In genomic region chr3:86552170-86552569, GRCm38 (mm10) we compare ENCODE assay signal across 15 mouse cellular contexts. TPM values are rescaled to one million over a fixed set of nuclear protein-coding genes. Genes with fewer than 3 reads are reported as not detected.
DNase-seq lines count a peak whose midpoint lies in the region; ATAC-seq and TF ChIP-seq lines count a peak whose summit lies in the region.
"Had no signal": no experiment of that assay in that cellular context is flagged by ENCODE, and none has a peak within 500 bp of the region (broad histone marks: within the 10 kb centered on the region; RNA-seq: fewer than 3 reads in every experiment).

No protein-coding gene starts in this region.

- ATAC-seq in midbrain, postnatal 0 days (ENCODE audit: low FRiP score): no peak
- ATAC-seq in hindbrain, embryonic 15.5 days (ENCODE audit: low FRiP score, low read depth): no peak
- no peak for ATAC-seq in midbrain, embryonic 11.5 days (ENCODE audit: low FRiP score)
- no peak for ATAC-seq in megakaryocyte, adult 5-6 weeks (ENCODE audit: poor library complexity, severe bottlenecking)
- ATAC-seq: lung, postnatal 0 days had no signal

- 21% methylated on average over 5 of the region's 5 CpGs for WGBS in midbrain, embryonic 10.5 days
- 52% methylated on average over 5 of the region's 5 CpGs for WGBS in midbrain, postnatal 0 days
- 55% methylated on average over 5 of the region's 5 CpGs for WGBS in hindbrain, embryonic 15.5 days
- WGBS in midbrain, embryonic 11.5 days: 9% methylated on average over 5 of the region's 5 CpGs

- DNase-seq in midbrain, embryonic 10.5 days (ENCODE audit: low spot score): peak; percentile 37
- no peak for DNase-seq in midbrain, postnatal 0 days (ENCODE audit: low spot score)
- DNase-seq in midbrain, embryonic 11.5 days (ENCODE audit: low spot score, missing footprints): no peak
- DNase-seq in thymus, postnatal 0 days (ENCODE audit: low spot score): no peak
- DNase-seq in thymus, postnatal 25 days: no peak
- DNase-seq: cerebellum, adult 8-10 months; heart, adult 18-20 months; heart, postnatal 36 days; thymus, postnatal 36 days had no signal

- no peaks in the 10 kb centered on the region for H3K9me3 ChIP-seq in midbrain, embryonic 10.5 days (replicated peaks)
- no peaks in the 10 kb centered on the region for H3K9me3 ChIP-seq in midbrain, postnatal 0 days (ENCODE audit: low read length)
- no peaks in the 10 kb centered on the region for H3K9me3 ChIP-seq in hindbrain, embryonic 15.5 days
- no peaks in the 10 kb centered on the region for H3K9me3 ChIP-seq in midbrain, embryonic 11.5 days (ENCODE audit: control insufficient read depth, low read length)

- TF ChIP-seq CTCF in midbrain, postnatal 0 days (IDR thresholded peaks at IDR 0.05): no peak

- peak overlapping the region; percentile 95 for H3K27ac ChIP-seq in midbrain, embryonic 10.5 days (replicated peaks)
- H3K27ac ChIP-seq in midbrain, postnatal 0 days (ENCODE audit: low read depth, low read length): no peak overlapping the region
- peak overlapping the region; percentile 88 for H3K27ac ChIP-seq in hindbrain, embryonic 15.5 days (replicated peaks)
- peak overlapping the region; percentile 68 for H3K27ac ChIP-seq in midbrain, embryonic 11.5 days (ENCODE audit: low read depth, low read length)
- H3K27ac ChIP-seq: kidney, postnatal 0 days had no signal

- H3K9ac ChIP-seq in midbrain, postnatal 0 days (replicated peaks; ENCODE audit: low read length, poor library complexity, severe bottlenecking): no peak overlapping the region
- 0 out of 2 replicates have a peak overlapping the region, but pooled peaks have one; percentile 10 for H3K9ac ChIP-seq in hindbrain, embryonic 15.5 days
- peak overlapping the region; percentile 55 for H3K9ac ChIP-seq in midbrain, embryonic 11.5 days (ENCODE audit: low read length)

- peaks cover 100% of the 10 kb centered on the region for H3K27me3 ChIP-seq in midbrain, embryonic 10.5 days (ENCODE audit: low read depth, poor library complexity, severe bottlenecking)
- H3K27me3 ChIP-seq in midbrain, postnatal 0 days (ENCODE audit: insufficient read depth, low read length): peaks cover 9% of the 10 kb centered on the region; the same call in 1 of the 2 replicates
- H3K27me3 ChIP-seq in hindbrain, embryonic 15.5 days: 0 out of 2 replicates have a peak, but pooled peaks cover 4% of the 10 kb centered on the region
- H3K27me3 ChIP-seq in midbrain, embryonic 11.5 days (ENCODE audit: control insufficient read depth, insufficient read depth, low read length): peaks cover 14% of the 10 kb centered on the region

- H3K4me1 ChIP-seq in midbrain, embryonic 10.5 days: peaks cover 83% of the 10 kb centered on the region
- H3K4me1 ChIP-seq in midbrain, postnatal 0 days (ENCODE audit: insufficient read depth, low read length): no peaks in the 10 kb centered on the region
- H3K4me1 ChIP-seq in hindbrain, embryonic 15.5 days (replicated peaks): peaks cover 13% of the 10 kb centered on the region
- H3K4me1 ChIP-seq in midbrain, embryonic 11.5 days (ENCODE audit: control insufficient read depth, insufficient read depth, low read length): peaks cover 9% of the 10 kb centered on the region; the same call in 1 of the 2 replicates

- H3K4me2 ChIP-seq in midbrain, postnatal 0 days (ENCODE audit: low read depth, low read length, poor library complexity, severe bottlenecking): no peak overlapping the region
- peak overlapping the region; percentile 36 for H3K4me2 ChIP-seq in hindbrain, embryonic 15.5 days
- H3K4me2 ChIP-seq in midbrain, embryonic 11.5 days: peak overlapping the region; percentile 67

- H3K4me3 ChIP-seq in midbrain, embryonic 10.5 days: peak overlapping the region; percentile 85
- no peak overlapping the region for H3K4me3 ChIP-seq in midbrain, postnatal 0 days (ENCODE audit: low read depth, low read length)
- no peak overlapping the region for H3K4me3 ChIP-seq in hindbrain, embryonic 15.5 days
- peak overlapping the region; percentile 12; the same call in 1 of the 2 replicates for H3K4me3 ChIP-seq in midbrain, embryonic 11.5 days (ENCODE audit: low read depth, low read length)

- no peaks in the 10 kb centered on the region for H3K36me3 ChIP-seq in midbrain, embryonic 10.5 days
- H3K36me3 ChIP-seq in midbrain, postnatal 0 days (ENCODE audit: insufficient read depth, low read length): no peaks in the 10 kb centered on the region
- no peaks in the 10 kb centered on the region for H3K36me3 ChIP-seq in hindbrain, embryonic 15.5 days
- no peaks in the 10 kb centered on the region for H3K36me3 ChIP-seq in midbrain, embryonic 11.5 days (ENCODE audit: control insufficient read depth, insufficient read depth, low read length)

RNA-seq across cellular contexts. Expression of gene Mab21l2, which starts 3.7 kb away (rescaled TPM):
- polyA plus RNA-seq in midbrain, embryonic 10.5 days (2016; fragmentation: Nextera tagmentation; extraction: Ambion mirVana): 82.0 and 99.0 TPM in 2 replicates
- total RNA-seq in midbrain, postnatal 0 days (2014; rRNA removed): 41.9 and 45.2 TPM in 2 replicates
- 39.5 and 39.8 TPM in 2 replicates for polyA plus RNA-seq in midbrain, postnatal 0 days (2015; fragmentation: Nextera tagmentation; extraction: Ambion mirVana)
- 185 and 211 TPM in 2 replicates for polyA plus RNA-seq in hindbrain, embryonic 15.5 days (2015; fragmentation: Nextera tagmentation; extraction: Ambion mirVana)
- polyA plus RNA-seq in midbrain, embryonic 11.5 days (2014; fragmentation: Nextera tagmentation; extraction: Ambion mirVana): 107 and 123 TPM in 2 replicates
- polyA plus RNA-seq in thymus, postnatal 0 days (2015; fragmentation: Nextera tagmentation; extraction: Ambion mirVana): 0.23 and 0.39 TPM in 2 replicates
- total RNA-seq in megakaryocyte, adult 5-6 weeks (2015): 0.16 TPM in 1 of 2 replicates, not detected in the other
- 0.11 TPM in 1 of 2 replicates, not detected in the other for total RNA-seq in megakaryocyte, adult 5-6 weeks (2017)
- total RNA-seq: layer of hippocampus, postnatal 25 days; liver, adult 2 months had no signal
- polyA plus RNA-seq: lung, postnatal 0 days had no signal

Comparison
In these comparisons a context has a peak if more than half of its experiments do, and no peak if none do; other contexts are left out.
1. H3K4me3 ChIP-seq: peak in midbrain, embryonic 10.5 days (single experiment) and midbrain, embryonic 11.5 days (single experiment); none in midbrain, postnatal 0 days (single experiment) and hindbrain, embryonic 15.5 days (single experiment).
2. RNA of gene Mab21l2, which starts 3.7 kb away (polyA plus RNA-seq): 185 to 211 TPM in hindbrain, embryonic 15.5 days, 107 to 123 TPM in midbrain, embryonic 11.5 days, 82.0 to 99.0 TPM in midbrain, embryonic 10.5 days and 39.5 to 39.8 TPM in midbrain, postnatal 0 days; 0.23 to 0.39 TPM in thymus, postnatal 0 days; every median in the first group is over 10 times any median in the second.